Comparison of ENCODE assay signal across 26 mouse cellular contexts in the genomic region with DNA sequence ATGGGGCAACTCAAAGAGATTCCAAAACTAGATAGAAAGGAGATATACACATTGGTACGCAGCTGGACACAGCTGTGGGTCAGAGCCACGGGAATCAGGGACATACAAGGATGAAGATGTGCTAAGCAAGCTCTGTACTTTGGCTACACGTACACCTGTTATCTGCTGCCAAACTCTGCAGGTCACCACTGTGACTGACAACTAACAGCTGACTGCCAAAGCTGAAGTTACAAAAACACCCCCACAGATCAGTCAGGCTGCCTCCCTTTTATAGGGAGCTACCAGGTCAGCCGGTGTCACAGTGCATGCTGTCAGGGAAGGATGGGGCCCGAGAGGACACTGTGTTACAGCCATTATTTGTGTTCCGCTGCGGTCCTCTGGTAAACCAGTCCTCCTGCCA. TPM values are rescaled to one million over a fixed set of nuclear protein-coding genes. Genes with fewer than 3 reads are reported as not detected.
DNase-seq lines count a peak whose midpoint lies in the region; ATAC-seq and TF ChIP-seq lines count a peak whose summit lies in the region.
"Had no signal": no experiment of that assay in that cellular context is flagged by ENCODE, and none has a peak within 500 bp of the region (broad histone marks: within the 10 kb centered on the region; RNA-seq: fewer than 3 reads in every experiment).

No protein-coding gene starts in this region.

- no peak overlapping the region for H3ac ChIP-seq in myocyte (ENCODE audit: control insufficient read depth, insufficient read length)

- no peaks in the 10 kb centered on the region for H3K79me2 ChIP-seq in myocyte (ENCODE audit: control insufficient read depth, insufficient read depth)

- H3K9ac ChIP-seq in liver, postnatal 0 days (replicated peaks) = no peak overlapping the region; the same call in 1 of the 2 replicates
- no peak overlapping the region for H3K9ac ChIP-seq in liver, embryonic 12.5 days
- H3K9ac ChIP-seq: embryonic facial prominence, embryonic 12.5 days; embryonic facial prominence, embryonic 15.5 days; forebrain, postnatal 0 days; heart, embryonic 12.5 days; heart, embryonic 15.5 days; hindbrain, embryonic 13.5 days had no signal

- TF ChIP-seq EP300 in liver, postnatal 0 days (IDR thresholded peaks at IDR 0.05; ENCODE audit: low read depth) = no peak

- no peak for TF ChIP-seq CTCF in gastrocnemius, adult 2 months (IDR thresholded peaks at IDR 0.05)
- no peak for TF ChIP-seq CTCF in liver, postnatal 0 days (IDR thresholded peaks at IDR 0.05; ENCODE audit: low read depth)

- 64% methylated on average over 7 of the region's 7 CpGs for WGBS in liver, postnatal 0 days (ENCODE audit: insufficient replicate concordance)
- WGBS in liver, embryonic 12.5 days (ENCODE audit: insufficient replicate concordance) = 72% methylated on average over 7 of the region's 7 CpGs
- WGBS in limb, embryonic 10.5 days = 89% methylated on average over 7 of the region's 7 CpGs

- H3K27ac ChIP-seq in gastrocnemius, adult 2 months = peak overlapping the region; percentile 91
- H3K27ac ChIP-seq in liver, postnatal 0 days (ENCODE audit: low read depth) = no peak overlapping the region
- no peak overlapping the region for H3K27ac ChIP-seq in liver, embryonic 12.5 days
- H3K27ac ChIP-seq in limb, embryonic 10.5 days = no peak overlapping the region
- H3K27ac ChIP-seq: embryonic facial prominence, embryonic 12.5 days; embryonic facial prominence, embryonic 15.5 days; heart, embryonic 15.5 days; hindbrain, embryonic 10.5 days; hindbrain, embryonic 13.5 days had no signal

- no peak overlapping the region for H3K4me2 ChIP-seq in liver, postnatal 0 days (ENCODE audit: low read depth, low read length)
- H3K4me2 ChIP-seq in liver, embryonic 12.5 days = no peak overlapping the region
- no peak overlapping the region for H3K4me2 ChIP-seq in myocyte (ENCODE audit: low read depth)
- H3K4me2 ChIP-seq: embryonic facial prominence, embryonic 12.5 days; embryonic facial prominence, embryonic 15.5 days; heart, embryonic 12.5 days; heart, embryonic 15.5 days; hindbrain, embryonic 13.5 days had no signal

- intact Hi-C loops in gastrocnemius, adult 2 months (cut with DNase I) = no loop called here

- no peak for TF ChIP-seq POLR2A in myocyte (IDR thresholded peaks at IDR 0.05; ENCODE audit: insufficient read length, low read depth)

- peak; percentile 90 for ATAC-seq in liver, postnatal 0 days
- ATAC-seq in liver, embryonic 12.5 days = no peak
- ATAC-seq: forebrain, embryonic 14.5 days; forebrain, postnatal 0 days; hindbrain, embryonic 16.5 days had no signal

- peak overlapping the region; percentile 38 for H3K4me3 ChIP-seq in gastrocnemius, adult 2 months
- no peak overlapping the region for H3K4me3 ChIP-seq in liver, postnatal 0 days (ENCODE audit: low read depth, low read length)
- no peak overlapping the region for H3K4me3 ChIP-seq in liver, embryonic 12.5 days
- no peak overlapping the region for H3K4me3 ChIP-seq in myocyte
- no peak overlapping the region for H3K4me3 ChIP-seq in limb, embryonic 10.5 days
- H3K4me3 ChIP-seq: embryonic facial prominence, embryonic 12.5 days; embryonic facial prominence, embryonic 15.5 days; heart, embryonic 12.5 days; heart, embryonic 15.5 days; hindbrain, embryonic 10.5 days; hindbrain, embryonic 13.5 days had no signal

- H3K36me3 ChIP-seq in liver, postnatal 0 days (replicated peaks; ENCODE audit: insufficient read depth, low read length) = no peaks in the 10 kb centered on the region
- H3K36me3 ChIP-seq in liver, embryonic 12.5 days = no peaks in the 10 kb centered on the region
- H3K36me3 ChIP-seq in myocyte (ENCODE audit: control insufficient read depth, insufficient read depth) = no peaks in the 10 kb centered on the region
- no peaks in the 10 kb centered on the region for H3K36me3 ChIP-seq in limb, embryonic 10.5 days
- H3K36me3 ChIP-seq: embryonic facial prominence, embryonic 12.5 days; embryonic facial prominence, embryonic 15.5 days; heart, embryonic 12.5 days; heart, embryonic 15.5 days; hindbrain, embryonic 10.5 days; hindbrain, embryonic 13.5 days had no signal

- no peaks in the 10 kb centered on the region for H3K4me1 ChIP-seq in liver, postnatal 0 days (ENCODE audit: insufficient read depth)
- H3K4me1 ChIP-seq in liver, embryonic 12.5 days = no peaks in the 10 kb centered on the region
- H3K4me1 ChIP-seq in limb, embryonic 10.5 days = 0 out of 2 replicates have a peak, but pooled peaks cover 5% of the 10 kb centered on the region
- H3K4me1 ChIP-seq: embryonic facial prominence, embryonic 12.5 days; hindbrain, embryonic 13.5 days had no signal

- no peaks in the 10 kb centered on the region for H3K27me3 ChIP-seq in liver, postnatal 0 days (ENCODE audit: insufficient read depth, low read length)
- 0 out of 2 replicates have a peak, but pooled peaks cover 6% of the 10 kb centered on the region for H3K27me3 ChIP-seq in liver, embryonic 12.5 days (replicated peaks)
- H3K27me3 ChIP-seq in myocyte (ENCODE audit: control insufficient read depth, insufficient read depth, insufficient read length) = no peaks in the 10 kb centered on the region
- H3K27me3 ChIP-seq in limb, embryonic 10.5 days (ENCODE audit: low read depth, poor library complexity, severe bottlenecking) = no peaks in the 10 kb centered on the region
- H3K27me3 ChIP-seq: embryonic facial prominence, embryonic 12.5 days; embryonic facial prominence, embryonic 15.5 days; heart, embryonic 12.5 days; heart, embryonic 15.5 days; hindbrain, embryonic 13.5 days had no signal

- peak; percentile 79 for DNase-seq in gastrocnemius, adult 2 months
- DNase-seq in gastrocnemius, postnatal 10 days = no peak
- peak; percentile 20 for DNase-seq in liver, postnatal 0 days
- DNase-seq in kidney, postnatal 25 days = no peak
- no peak for DNase-seq in limb, embryonic 10.5 days (ENCODE audit: low spot score)
- DNase-seq: adrenal gland, adult 2 months; adrenal gland, postnatal 14 days; B cell, adult 2 months; cerebellum, adult 11 months; cerebellum, adult 2 months; cerebellum, adult 9-11 months; cerebellum, postnatal 25 days; forebrain, postnatal 0 days; heart, adult 18-20 months; heart, postnatal 10 days; heart, postnatal 36 days had no signal

- no peaks in the 10 kb centered on the region for H3K9me3 ChIP-seq in liver, postnatal 0 days (ENCODE audit: low read length)
- H3K9me3 ChIP-seq in liver, embryonic 12.5 days (replicated peaks) = no peaks in the 10 kb centered on the region
- no peaks in the 10 kb centered on the region for H3K9me3 ChIP-seq in limb, embryonic 10.5 days (replicated peaks)
- H3K9me3 ChIP-seq: embryonic facial prominence, embryonic 12.5 days; embryonic facial prominence, embryonic 15.5 days; heart, embryonic 12.5 days; heart, embryonic 15.5 days; hindbrain, embryonic 10.5 days; hindbrain, embryonic 13.5 days had no signal

TF ChIP-seq in myocyte, 11 proteins besides CTCF, POLR2A, EP300 and RAD21:
- TF ChIP-seq MAX (IDR thresholded peaks at IDR 0.05; ENCODE audit: low read depth) (no peak), TCF12 (IDR thresholded peaks at IDR 0.05; ENCODE audit: insufficient read depth, poor library complexity, severe bottlenecking) (peak; percentile 3), MYOD1 (IDR thresholded peaks at IDR 0.05; ENCODE audit: control insufficient read depth in 1 of 3, insufficient read length in 2 of 3, low read depth in 2 of 3) (peak in 2 of 3 experiments; percentile 36 to 92), E2F4 (IDR thresholded peaks at IDR 0.05; ENCODE audit: insufficient read depth) (no peak), MYOG (IDR thresholded peaks at IDR 0.05; ENCODE audit: control insufficient read depth in 1 of 3, insufficient read depth in 1 of 3, insufficient read length in 2 of 3, low read depth in 2 of 3) (peak in 1 of 3 experiments; percentile 3), CEBPB (IDR thresholded peaks at IDR 0.05; ENCODE audit: insufficient read depth, poor library complexity, severe bottlenecking) (no peak), POLR2AphosphoS2 (IDR thresholded peaks at IDR 0.05; ENCODE audit: insufficient read length, low read depth) (no peak)
TF ChIP-seq in myocyte: peak in this region for 3.

RNA-seq across cellular contexts. Expression of a gene that starts 11.5 kb away (rescaled TPM):
- 10 to 100 TPM; 74.0 to 94.1 TPM for total RNA-seq in gastrocnemius, adult 2 months (2021)
- 10 to 100 TPM; 47.7 to 50.8 TPM for total RNA-seq in gastrocnemius, postnatal 10 days (2021)
- polyA plus RNA-seq in liver, postnatal 0 days (2015; fragmentation: Nextera tagmentation; extraction: Ambion mirVana) = 33.2 and 37.4 TPM in 2 replicates
- 30.1 and 32.6 TPM in 2 replicates for polyA plus RNA-seq in liver, embryonic 12.5 days (2016; fragmentation: Nextera tagmentation; extraction: Ambion mirVana)
- 17.4 TPM for polyA plus RNA-seq in myocyte (2012; fragmentation: generic; extraction: Trizol)
- 34.2 and 35.0 TPM in 2 replicates for polyA plus RNA-seq in limb, embryonic 10.5 days (2016; fragmentation: Nextera tagmentation; extraction: Ambion mirVana)

RNA-seq across cellular contexts. Expression of a gene that starts 39.9 kb away (rescaled TPM):
- total RNA-seq in gastrocnemius, adult 2 months (2021) = 100 to 1,000 TPM in 1 of 2 experiments, 10 to 100 TPM in 1; 40.2 to 137 TPM
- total RNA-seq in gastrocnemius, postnatal 10 days (2021) = 10 to 100 TPM; 14.8 to 18.4 TPM
- polyA plus RNA-seq in liver, postnatal 0 days (2015; fragmentation: Nextera tagmentation; extraction: Ambion mirVana) = 9.3 and 10.9 TPM in 2 replicates
- polyA plus RNA-seq in liver, embryonic 12.5 days (2016; fragmentation: Nextera tagmentation; extraction: Ambion mirVana) = 5.0 and 5.4 TPM in 2 replicates
- 60.6 TPM for polyA plus RNA-seq in myocyte (2012; fragmentation: generic; extraction: Trizol)
- 34.9 and 43.0 TPM in 2 replicates for polyA plus RNA-seq in limb, embryonic 10.5 days (2016; fragmentation: Nextera tagmentation; extraction: Ambion mirVana)

Comparison
In these comparisons a context has a peak if more than half of its experiments do, and no peak if none do; other contexts are left out.
1. DNase-seq: peak in gastrocnemius, adult 2 months (single experiment) and liver, postnatal 0 days (single experiment); none in gastrocnemius, postnatal 10 days (single experiment), kidney, postnatal 25 days (0 of 2) and limb, embryonic 10.5 days (single experiment).